10 mouse cellular contexts compared by ENCODE assay signal in genomic region chr9:37625641-37626040, GRCm38 (mm10). TPM values are rescaled to one million over a fixed set of nuclear protein-coding genes. Genes with fewer than 3 reads are reported as not detected.
DNase-seq lines count a peak whose midpoint lies in the region; ATAC-seq lines count a peak whose summit lies in the region.
"Had no signal": no experiment of that assay in that cellular context is flagged by ENCODE, and none has a peak within 500 bp of the region (broad histone marks: within the 10 kb centered on the region; RNA-seq: fewer than 3 reads in every experiment).

No protein-coding gene starts in this region.

- H3K4me1 ChIP-seq in liver, embryonic 12.5 days: no peaks in the 10 kb centered on the region

- H3K4me3 ChIP-seq in liver, embryonic 12.5 days: no peak overlapping the region

- 58% methylated on average over 7 of the region's 7 CpGs for WGBS in liver, embryonic 12.5 days (ENCODE audit: insufficient replicate concordance)

- no peak overlapping the region for H3K9ac ChIP-seq in liver, embryonic 12.5 days

- no peak overlapping the region for H3K4me2 ChIP-seq in liver, embryonic 12.5 days

- no peak for ATAC-seq in liver, embryonic 12.5 days

- H3K36me3 ChIP-seq in liver, embryonic 12.5 days: peaks cover 2% of the 10 kb centered on the region; the same call in 1 of the 2 replicates

- H3K27ac ChIP-seq in liver, embryonic 12.5 days: no peak overlapping the region

- peak; percentile 14 for DNase-seq in kidney, adult 18-20 months
- DNase-seq in kidney, adult 11 months: no peak
- DNase-seq in cerebellum, adult 9-10 months: peak; percentile 57
- DNase-seq in heart, postnatal 14 days: peak; percentile 3 to 19
- DNase-seq in left cerebral cortex, adult 18-20 months (ENCODE audit: low spot score in 2 of 2): peak; percentile 72 to 85
- DNase-seq in right cerebral cortex, adult 18-20 months: peak; percentile 91
- no peak for DNase-seq in urinary bladder, postnatal 14 days (ENCODE audit: low spot score)

- intact Hi-C loops in heart, postnatal 14 days (cut with DNase I): no loop called here

- H3K9me3 ChIP-seq in liver, embryonic 12.5 days (replicated peaks): no peaks in the 10 kb centered on the region

- no peaks in the 10 kb centered on the region for H3K27me3 ChIP-seq in liver, embryonic 12.5 days (replicated peaks)

RNA-seq across cellular contexts. Expression of gene Spa17, which starts 12.1 kb away (rescaled TPM):
- 1 to 10 TPM; 2.1 to 2.9 TPM for total RNA-seq in heart, postnatal 14 days (2021)
- 1 to 10 TPM; 1.7 to 1.8 TPM for total RNA-seq in left cerebral cortex, adult 18-20 months (2021)
- 2.8 and 4.0 TPM in 2 replicates for polyA plus RNA-seq in liver, embryonic 12.5 days (2016; fragmentation: Nextera tagmentation; extraction: Ambion mirVana)

RNA-seq across cellular contexts. Expression of gene Tbrg1, which starts 31.5 kb away (rescaled TPM):
- total RNA-seq in heart, postnatal 14 days (2021): 10 to 100 TPM; 38.8 to 41.3 TPM
- 10 to 100 TPM; 47.5 to 58.0 TPM for total RNA-seq in left cerebral cortex, adult 18-20 months (2021)
- 80.0 and 80.6 TPM in 2 replicates for polyA plus RNA-seq in liver, embryonic 12.5 days (2016; fragmentation: Nextera tagmentation; extraction: Ambion mirVana)

RNA-seq across cellular contexts. Expression of gene Panx3, which starts 43.4 kb away (rescaled TPM):
- total RNA-seq in heart, postnatal 14 days (2021): not detected
- total RNA-seq in left cerebral cortex, adult 18-20 months (2021): not detected
- not detected in 2 replicates for polyA plus RNA-seq in liver, embryonic 12.5 days (2016; fragmentation: Nextera tagmentation; extraction: Ambion mirVana)
- total RNA-seq: liver, adult 2 months had no signal
- polyA plus RNA-seq: liver, adult 2 months; stomach, embryonic 16.5 days had no signal

Comparison
In these comparisons a context has a peak if more than half of its experiments do, and no peak if none do; other contexts are left out.
1. DNase-seq: peak in kidney, adult 18-20 months (single experiment), cerebellum, adult 9-10 months (single experiment), heart, postnatal 14 days (2 of 2), left cerebral cortex, adult 18-20 months (2 of 2) and right cerebral cortex, adult 18-20 months (single experiment); none in kidney, adult 11 months (single experiment) and urinary bladder, postnatal 14 days (single experiment).